Mouse (Mus musculus): Measurements from ENCODE around the gene Bmpr1b. TPM values are rescaled to one million over a fixed set of nuclear protein-coding genes. Genes with fewer than 3 reads are reported as not detected.

Gene Bmpr1b
- total and polyA plus RNA-seq, 3 experiments: 0.04 TPM; not detected in 1

- H3K27ac ChIP-seq (ENCODE audit: insufficient read depth, low read depth): no peak overlapping the region
These were observed 281.6 kb downstream of the Bmpr1b start for GRCm38 (mm10) chr3:141887476-141888274.

GRCm38 (mm10) chr3:141884190-141884589 is 285.0 kb downstream of the Bmpr1b start:
- Histone ChIP-seq H3K4me1 (ENCODE audit: control insufficient read depth in 1 of 2, insufficient read depth in 2 of 2) (0 out of 4 replicates have a peak, but pooled peaks cover 0 to 2% of the 10 kb centered on the region in 2 experiments), H3K36me3 (replicated peaks in 1 of 2; ENCODE audit: control insufficient read depth in 1 of 2, insufficient read depth in 1 of 2, low read length in 1 of 2) (no peaks in the 10 kb centered on the region), H3K9me3 (replicated peaks; ENCODE audit: low read length) (no peaks in the 10 kb centered on the region), H3K27ac (ENCODE audit: insufficient read depth, low read depth) (no peak overlapping the region), H3K79me2 (replicated peaks; ENCODE audit: control insufficient read depth, extremely low read depth, insufficient read depth, poor library complexity, severe bottlenecking) (no peaks in the 10 kb centered on the region), H3K27me3 (replicated peaks) (no peaks in the 10 kb centered on the region), H3K4me2 (ENCODE audit: insufficient read depth, low read depth, poor library complexity, severe bottlenecking) (no peak overlapping the region), H3K4me3 (replicated peaks in 1 of 3; ENCODE audit: low read depth in 2 of 3, low read length in 2 of 3, poor library complexity in 1 of 3) (no peak overlapping the region), H3K9ac (ENCODE audit: insufficient read depth, low read depth) (no peak overlapping the region)
- no peak for DNase-seq (ENCODE audit: extremely low read depth)
- dilution Hi-C loops (cut with MboI; ENCODE audit: extremely low pct_ligation_motif_present, extremely low pct_unique_long_range_greater_than_20kb, low sequenced_read_pairs) (no loop called here), in situ Hi-C loops (cut with MboI; ENCODE audit: low pct_ligation_motif_present, low pct_unique_long_range_greater_than_20kb, low sequenced_read_pairs) (loop anchor here (10.0 kb wide), 1 partner anchor 591 kb away; no protein-coding TSS in a partner anchor)
- TF ChIP-seq RCOR1 (conservative IDR thresholded peaks at IDR 0.05; ENCODE audit: low read depth, low read length): no peak
- TF ChIP-seq MAFK (IDR thresholded peaks at IDR 0.05; ENCODE audit: insufficient replicate concordance, low read length): peak; percentile 85

More at GRCm38 (mm10) chr3:141887476-141888274, 281.6 kb downstream of the Bmpr1b start:
- H3K27me3 ChIP-seq (replicated peaks): no peaks in the 10 kb centered on the region
- H3K4me1 ChIP-seq (ENCODE audit: control insufficient read depth in 1 of 2, insufficient read depth in 2 of 2): 0 out of 4 replicates have a peak, but pooled peaks cover 0 to 2% of the 10 kb centered on the region in 2 experiments
- no peak overlapping the region for H3K4me3 ChIP-seq (replicated peaks in 1 of 3; ENCODE audit: low read depth in 2 of 3, low read length in 2 of 3, poor library complexity in 1 of 3)
- in situ Hi-C loops (cut with MboI; ENCODE audit: low pct_ligation_motif_present, low pct_unique_long_range_greater_than_20kb, low sequenced_read_pairs): loop anchor here (10.0 kb wide), 1 partner anchor 587 kb away; no protein-coding TSS in a partner anchor
- no peaks in the 10 kb centered on the region for H3K9me3 ChIP-seq (replicated peaks; ENCODE audit: low read length)
- peak in 1 of 2 experiments; percentile 82; a peak in 2 of 4 replicates for TF ChIP-seq CTCF (conservative IDR thresholded peaks at IDR 0.05 in 1 of 2, IDR thresholded peaks at IDR 0.05 in 1 of 2; ENCODE audit: low read depth in 2 of 2, low read length in 2 of 2)
- TF ChIP-seq ZMIZ1 (IDR thresholded peaks at IDR 0.05; ENCODE audit: low read depth, low read length): no peak
- peak; percentile 57 for TF ChIP-seq ZNF384 (IDR thresholded peaks at IDR 0.05; ENCODE audit: low read depth, low read length)
- TF ChIP-seq MAFK (IDR thresholded peaks at IDR 0.05; ENCODE audit: insufficient replicate concordance, low read length): peak; percentile 42; the same call in 1 of the 2 replicates
- no peak for TF ChIP-seq BHLHE40 (IDR thresholded peaks at IDR 0.05; ENCODE audit: low read depth, low read length)
- TF ChIP-seq RAD21 (IDR thresholded peaks at IDR 0.05; ENCODE audit: low read depth, low read length): peak; percentile 86
- peak; percentile 57; the same call in 1 of the 2 replicates for TF ChIP-seq ZC3H11A (IDR thresholded peaks at IDR 0.05; ENCODE audit: low read depth, low read length)
- no peak for TF ChIP-seq NRF1 (IDR thresholded peaks at IDR 0.05; ENCODE audit: low read depth, low read length)
- peak; percentile 88 for TF ChIP-seq SMC3 (IDR thresholded peaks at IDR 0.05; ENCODE audit: low read depth, low read length)
- TF ChIP-seq GABPA (IDR thresholded peaks at IDR 0.05; ENCODE audit: insufficient replicate concordance, low read depth, low read length): no peak
- H3K9ac ChIP-seq (ENCODE audit: insufficient read depth, low read depth): no peak overlapping the region
- H3K36me3 ChIP-seq (replicated peaks in 1 of 2; ENCODE audit: control insufficient read depth in 1 of 2, insufficient read depth in 1 of 2, low read length in 1 of 2): no peaks in the 10 kb centered on the region
- H3K79me2 ChIP-seq (replicated peaks; ENCODE audit: control insufficient read depth, extremely low read depth, insufficient read depth, poor library complexity, severe bottlenecking): no peaks in the 10 kb centered on the region
- peak; percentile 65 for DNase-seq (ENCODE audit: extremely low read depth)
- dilution Hi-C loops (cut with MboI; ENCODE audit: extremely low pct_ligation_motif_present, extremely low pct_unique_long_range_greater_than_20kb, low sequenced_read_pairs): no loop called here
- H3K4me2 ChIP-seq (ENCODE audit: insufficient read depth, low read depth, poor library complexity, severe bottlenecking): peak overlapping the region; percentile 2; the same call in 1 of the 2 replicates

Measured in CH12.LX (cell line).